Mouse (Mus musculus): ENCODE results near the gene Serpine1. TPM values are rescaled to one million over a fixed set of nuclear protein-coding genes. Genes with fewer than 3 reads are reported as not detected.
A peak's percentile ranks its signal among the peaks of the same experiment; 100 is the strongest.

Gene Serpine1
- polyA plus RNA-seq, 1 experiment from 2014 or later, result 0.32 TPM

- Histone ChIP-seq H3K9me3 (ENCODE audit: control insufficient read depth, low read length) (no peaks in the 10 kb centered on the region), H3K27ac (ENCODE audit: low read depth, low read length) (no peak overlapping the region), H3K4me2 (replicated peaks; ENCODE audit: low read depth, low read length) (peak overlapping the region; percentile 64), H3K27me3 (ENCODE audit: control insufficient read depth, insufficient read depth, low read length) (peaks cover 71% of the 10 kb centered on the region), H3K4me3 (ENCODE audit: low read length) (no peak overlapping the region; the same call in 1 of the 2 replicates), H3K36me3 (ENCODE audit: control insufficient read depth, insufficient read depth, low read length) (no peaks in the 10 kb centered on the region), H3K9ac (ENCODE audit: low read depth, low read length) (no peak overlapping the region), H3K4me1 (ENCODE audit: control insufficient read depth, insufficient read depth, low read length) (peaks cover 33% of the 10 kb centered on the region)
- ATAC-seq (ENCODE audit: low FRiP score, low TSS enrichment), result no peak
- 1% methylated on average over 27 of the region's 29 CpGs for WGBS
These were observed 43.4 kb downstream of the Serpine1 start for GRCm38 (mm10) chr5:137028561-137029272.

- H3K9me3 ChIP-seq (ENCODE audit: control insufficient read depth, low read length), result no peaks in the 10 kb centered on the region
- peak within 1 kb of the TSS; percentile 12; the same call in 1 of the 2 replicates for H3K4me2 ChIP-seq (replicated peaks; ENCODE audit: low read depth, low read length)
- peaks cover 16% of the 10 kb centered on the region for H3K4me1 ChIP-seq (ENCODE audit: control insufficient read depth, insufficient read depth, low read length)
- no peaks in the 10 kb centered on the region for H3K36me3 ChIP-seq (ENCODE audit: control insufficient read depth, insufficient read depth, low read length)
- no peak within 1 kb of the TSS for H3K4me3 ChIP-seq (ENCODE audit: low read length)
- no peak within 1 kb of the TSS for H3K9ac ChIP-seq (ENCODE audit: low read depth, low read length)
- no peak for ATAC-seq (ENCODE audit: low FRiP score, low TSS enrichment)
- peaks cover 57% of the 10 kb centered on the region for H3K27me3 ChIP-seq (ENCODE audit: control insufficient read depth, insufficient read depth, low read length)
- 22% methylated on average over 4 of the region's 4 CpGs for WGBS
- H3K27ac ChIP-seq (ENCODE audit: low read depth, low read length), result no peak within 1 kb of the TSS
These were observed 46.0 kb downstream of the Serpine1 start, which contains the start of gene Vgf for GRCm38 (mm10) chr5:137026092-137026491. Gene Vgf (plus strand): TSS chr5:137026392.

GRCm38 (mm10) chr5:137025132-137025531, 46.9 kb downstream of the Serpine1 start:
- Histone ChIP-seq H3K9me3 (ENCODE audit: control insufficient read depth, low read length) (no peaks in the 10 kb centered on the region), H3K9ac (ENCODE audit: low read depth, low read length) (no peak overlapping the region), H3K4me2 (replicated peaks; ENCODE audit: low read depth, low read length) (peak overlapping the region; percentile 12; the same call in 1 of the 2 replicates), H3K4me3 (ENCODE audit: low read length) (no peak overlapping the region), H3K27me3 (ENCODE audit: control insufficient read depth, insufficient read depth, low read length) (peaks cover 48% of the 10 kb centered on the region), H3K27ac (ENCODE audit: low read depth, low read length) (no peak overlapping the region), H3K36me3 (ENCODE audit: control insufficient read depth, insufficient read depth, low read length) (no peaks in the 10 kb centered on the region), H3K4me1 (ENCODE audit: control insufficient read depth, insufficient read depth, low read length) (peaks cover 16% of the 10 kb centered on the region)
- 1% methylated on average over 22 of the region's 23 CpGs for WGBS
- ATAC-seq (ENCODE audit: low FRiP score, low TSS enrichment), result no peak

- no peak overlapping the region for H3K4me3 ChIP-seq (ENCODE audit: low read length)
- no peaks in the 10 kb centered on the region for H3K9me3 ChIP-seq (ENCODE audit: control insufficient read depth, low read length)
- H3K27me3 ChIP-seq (ENCODE audit: control insufficient read depth, insufficient read depth, low read length), result peaks cover 42% of the 10 kb centered on the region
- H3K9ac ChIP-seq (ENCODE audit: low read depth, low read length), result no peak overlapping the region
- no peaks in the 10 kb centered on the region for H3K36me3 ChIP-seq (ENCODE audit: control insufficient read depth, insufficient read depth, low read length)
- ATAC-seq (ENCODE audit: low FRiP score, low TSS enrichment), result no peak
- 43% methylated on average over 3 of the region's 3 CpGs for WGBS
- H3K4me2 ChIP-seq (replicated peaks; ENCODE audit: low read depth, low read length), result no peak overlapping the region
- no peak overlapping the region for H3K27ac ChIP-seq (ENCODE audit: low read depth, low read length)
- peaks cover 9% of the 10 kb centered on the region for H3K4me1 ChIP-seq (ENCODE audit: control insufficient read depth, insufficient read depth, low read length)
These were observed 47.8 kb downstream of the Serpine1 start for GRCm38 (mm10) chr5:137024318-137024717.

GRCm38 (mm10) chr5:137015913-137016312, 56.2 kb downstream of the Serpine1 start:
- Histone ChIP-seq H3K4me1 (ENCODE audit: control insufficient read depth, insufficient read depth, low read length) (no peaks in the 10 kb centered on the region), H3K27ac (ENCODE audit: low read depth, low read length) (no peak overlapping the region), H3K27me3 (ENCODE audit: control insufficient read depth, insufficient read depth, low read length) (no peaks in the 10 kb centered on the region), H3K9me3 (ENCODE audit: control insufficient read depth, low read length) (0 out of 2 replicates have a peak, but pooled peaks cover 2% of the 10 kb centered on the region), H3K9ac (ENCODE audit: low read depth, low read length) (no peak overlapping the region), H3K4me2 (replicated peaks; ENCODE audit: low read depth, low read length) (no peak overlapping the region), H3K36me3 (ENCODE audit: control insufficient read depth, insufficient read depth, low read length) (no peaks in the 10 kb centered on the region), H3K4me3 (ENCODE audit: low read length) (no peak overlapping the region)
- ATAC-seq (ENCODE audit: low FRiP score, low TSS enrichment), result no peak
- WGBS, result 96% methylated on average over 3 of the region's 3 CpGs

- H3K27ac ChIP-seq (ENCODE audit: low read depth, low read length), result no peak overlapping the region
- H3K4me2 ChIP-seq (replicated peaks; ENCODE audit: low read depth, low read length), result no peak overlapping the region
- 0 out of 2 replicates have a peak, but pooled peaks cover 2% of the 10 kb centered on the region for H3K9me3 ChIP-seq (ENCODE audit: control insufficient read depth, low read length)
- H3K27me3 ChIP-seq (ENCODE audit: control insufficient read depth, insufficient read depth, low read length), result no peaks in the 10 kb centered on the region
- no peaks in the 10 kb centered on the region for H3K4me1 ChIP-seq (ENCODE audit: control insufficient read depth, insufficient read depth, low read length)
- no peaks in the 10 kb centered on the region for H3K36me3 ChIP-seq (ENCODE audit: control insufficient read depth, insufficient read depth, low read length)
- no peak overlapping the region for H3K9ac ChIP-seq (ENCODE audit: low read depth, low read length)
- no peak overlapping the region for H3K4me3 ChIP-seq (ENCODE audit: low read length)
- ATAC-seq (ENCODE audit: low FRiP score, low TSS enrichment), result no peak
- WGBS, result 72% methylated on average over 15 of the region's 15 CpGs
These were observed 59.6 kb downstream of the Serpine1 start for GRCm38 (mm10) chr5:137012401-137012950.

Other genes starting within 250 kb of the Serpine1 start
- 37.5 and 44.0 TPM in 2 replicates for gene Col26a1, start 189.1 kb downstream of the Serpine1 start, polyA plus RNA-seq (2014; fragmentation: Nextera tagmentation; extraction: Ambion mirVana)
- 85.0 and 86.7 TPM in 2 replicates for gene Ift22, start 164.1 kb downstream of the Serpine1 start, polyA plus RNA-seq (2014; fragmentation: Nextera tagmentation; extraction: Ambion mirVana)
- gene Fis1, start 119.0 kb downstream of the Serpine1 start, polyA plus RNA-seq (2014; fragmentation: Nextera tagmentation; extraction: Ambion mirVana), result 333 and 398 TPM in 2 replicates
- gene Cldn15, start 105.7 kb downstream of the Serpine1 start, polyA plus RNA-seq (2014; fragmentation: Nextera tagmentation; extraction: Ambion mirVana), result 1.5 and 1.7 TPM in 2 replicates
- gene Plod3, start 85.2 kb downstream of the Serpine1 start, polyA plus RNA-seq (2014; fragmentation: Nextera tagmentation; extraction: Ambion mirVana), result 28.5 and 41.4 TPM in 2 replicates
- gene Znhit1, start 84.2 kb downstream of the Serpine1 start, polyA plus RNA-seq (2014; fragmentation: Nextera tagmentation; extraction: Ambion mirVana), result 80.6 and 93.2 TPM in 2 replicates
- gene Vgf, start 45.9 kb downstream of the Serpine1 start, polyA plus RNA-seq (2014; fragmentation: Nextera tagmentation; extraction: Ambion mirVana), result 0.16 and 0.36 TPM in 2 replicates
- gene Ap1s1, start 26.1 kb downstream of the Serpine1 start, polyA plus RNA-seq (2014; fragmentation: Nextera tagmentation; extraction: Ambion mirVana), result 145 and 152 TPM in 2 replicates
- 9.7 TPM in 2 replicates for gene Trim56, start 43.9 kb upstream of the Serpine1 start, polyA plus RNA-seq (2014; fragmentation: Nextera tagmentation; extraction: Ambion mirVana)
- not detected in 2 replicates for gene Muc3, start 77.1 kb upstream of the Serpine1 start, polyA plus RNA-seq (2014; fragmentation: Nextera tagmentation; extraction: Ambion mirVana)
- gene Muc3a, start 140.1 kb upstream of the Serpine1 start, polyA plus RNA-seq (2014; fragmentation: Nextera tagmentation; extraction: Ambion mirVana), result 0.11 and 0.13 TPM in 2 replicates
- gene Ache, start 215.3 kb upstream of the Serpine1 start, polyA plus RNA-seq (2014; fragmentation: Nextera tagmentation; extraction: Ambion mirVana), result 0.57 and 0.58 TPM in 2 replicates
- 6.2 and 6.4 TPM in 2 replicates for gene Ufsp1, start 222.4 kb upstream of the Serpine1 start, polyA plus RNA-seq (2014; fragmentation: Nextera tagmentation; extraction: Ambion mirVana)
- 104 and 141 TPM in 2 replicates for gene Srrt, start 235.4 kb upstream of the Serpine1 start, polyA plus RNA-seq (2014; fragmentation: Nextera tagmentation; extraction: Ambion mirVana)
- gene Trip6, start 242.1 kb upstream of the Serpine1 start, polyA plus RNA-seq (2014; fragmentation: Nextera tagmentation; extraction: Ambion mirVana), result 52.7 and 62.5 TPM in 2 replicates